ENCODE assay signal across 21 mouse cellular contexts in the genomic region with DNA sequence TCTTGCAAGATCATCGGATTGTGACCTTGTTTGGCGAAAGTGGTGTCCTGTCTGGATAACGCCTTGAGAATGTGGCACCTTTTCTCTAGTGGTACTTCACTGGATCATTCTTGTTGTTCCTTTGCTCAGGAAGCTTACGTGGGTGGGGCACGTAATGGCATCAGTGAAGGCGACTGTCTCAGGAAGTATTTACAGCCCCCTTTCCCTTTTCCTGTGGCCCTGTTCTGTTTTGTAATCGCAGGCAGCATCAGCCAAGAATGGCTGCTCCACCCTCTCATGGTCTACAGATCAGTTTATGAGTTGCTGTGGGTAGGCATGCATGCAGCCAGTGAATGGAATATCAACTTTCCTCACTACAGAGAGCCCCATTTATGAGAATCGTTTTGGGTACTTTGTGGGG. TPM values are rescaled to one million over a fixed set of nuclear protein-coding genes. Genes with fewer than 3 reads are reported as not detected.
A peak's percentile ranks its signal among the peaks of the same experiment; 100 is the strongest.
DNase-seq lines count a peak whose midpoint lies in the region; ATAC-seq and TF ChIP-seq lines count a peak whose summit lies in the region.
"Had no signal": no experiment of that assay in that cellular context is flagged by ENCODE, and none has a peak within 500 bp of the region (broad histone marks: within the 10 kb centered on the region; RNA-seq: fewer than 3 reads in every experiment).

No protein-coding gene starts in this region.

- H3K4me1 ChIP-seq in heart, postnatal 0 days (ENCODE audit: control insufficient read depth, insufficient read depth): no peaks in the 10 kb centered on the region; the same call in 1 of the 2 replicates
- H3K4me1 ChIP-seq in lung, embryonic 16.5 days (replicated peaks; ENCODE audit: control insufficient read depth, insufficient read depth, low read length): peaks cover 10% of the 10 kb centered on the region
- peaks cover 11% of the 10 kb centered on the region for H3K4me1 ChIP-seq in lung, adult 2 months (ENCODE audit: control insufficient read depth, insufficient read depth, low read length)
- H3K4me1 ChIP-seq: midbrain, embryonic 12.5 days; neural tube, embryonic 12.5 days had no signal

- H3K27me3 ChIP-seq in heart, postnatal 0 days (ENCODE audit: control insufficient read depth, insufficient read depth, low read length): no peaks in the 10 kb centered on the region
- no peaks in the 10 kb centered on the region for H3K27me3 ChIP-seq in lung, embryonic 16.5 days (ENCODE audit: control insufficient read depth, insufficient read depth, low read depth, low read length)
- H3K27me3 ChIP-seq: limb, embryonic 12.5 days; liver, embryonic 12.5 days; lung, embryonic 15.5 days; midbrain, embryonic 12.5 days; neural tube, embryonic 12.5 days had no signal

- 61% methylated on average over 8 of the region's 8 CpGs for WGBS in heart, postnatal 0 days
- WGBS in lung, embryonic 16.5 days: 63% methylated on average over 8 of the region's 8 CpGs
- 55% methylated on average over 8 of the region's 8 CpGs for WGBS in lung, adult 2 months

- DNase-seq in gastrocnemius, adult 2 months: no peak
- no peak for DNase-seq in gastrocnemius, postnatal 36 days
- DNase-seq in heart, postnatal 0 days (ENCODE audit: low spot score): no peak
- DNase-seq in heart, postnatal 4 days: no peak
- DNase-seq in lung, adult 2 months: no peak
- no peak for DNase-seq in left cerebral cortex, postnatal 36 days (ENCODE audit: low spot score in 2 of 2)
- DNase-seq: cerebellum, adult 2 months; right cerebral cortex, adult 18-20 months had no signal

- ATAC-seq in heart, postnatal 0 days (ENCODE audit: insufficient read depth, low read depth): no peak
- ATAC-seq in lung, embryonic 16.5 days (ENCODE audit: low read depth): no peak
- peak; percentile 62 for ATAC-seq in megakaryocyte-erythroid progenitor cell, adult 5-6 weeks (replicated peaks; ENCODE audit: low FRiP score, low TSS enrichment, poor library complexity, severe bottlenecking)
- ATAC-seq: CD4-positive, CD25-positive, alpha-beta regulatory T cell, adult 4 months; forebrain, embryonic 14.5 days had no signal

- no peak for TF ChIP-seq POLR2A in lung, adult 2 months (IDR thresholded peaks at IDR 0.05; ENCODE audit: borderline replicate concordance, extremely low read depth, low read depth, low read length)

- intact Hi-C loops in gastrocnemius, adult 2 months (cut with DNase I): no loop called here
- intact Hi-C loops in gastrocnemius, postnatal 36 days (cut with DNase I): no loop called here
- intact Hi-C loops in left cerebral cortex, postnatal 36 days (cut with DNase I): no loop called here

- H3K27ac ChIP-seq in gastrocnemius, adult 2 months: peak overlapping the region; percentile 74
- peak overlapping the region; percentile 41 for H3K27ac ChIP-seq in heart, postnatal 0 days (ENCODE audit: low read depth)
- peak overlapping the region; percentile 9 for H3K27ac ChIP-seq in lung, embryonic 16.5 days (ENCODE audit: low read length)
- H3K27ac ChIP-seq: hindbrain, embryonic 14.5 days; limb, embryonic 12.5 days; liver, embryonic 12.5 days; lung, embryonic 15.5 days; midbrain, embryonic 12.5 days; neural tube, embryonic 12.5 days; stomach, postnatal 0 days had no signal

- no peak overlapping the region for H3K4me3 ChIP-seq in gastrocnemius, adult 2 months
- H3K4me3 ChIP-seq in heart, postnatal 0 days (ENCODE audit: low read depth, low read length): no peak overlapping the region
- no peak overlapping the region for H3K4me3 ChIP-seq in lung, embryonic 16.5 days (ENCODE audit: low read length)
- H3K4me3 ChIP-seq in lung, adult 2 months (replicated peaks; ENCODE audit: extremely low read depth, low read depth, low read length): no peak overlapping the region
- H3K4me3 ChIP-seq: erythroblast, embryonic 14.5 days; limb, embryonic 12.5 days; liver, embryonic 12.5 days; lung, embryonic 15.5 days; midbrain, embryonic 12.5 days; neural tube, embryonic 12.5 days had no signal

- TF ChIP-seq CTCF in gastrocnemius, adult 2 months (IDR thresholded peaks at IDR 0.05): no peak
- no peak for TF ChIP-seq CTCF in heart, postnatal 0 days (IDR thresholded peaks at IDR 0.05; ENCODE audit: low read depth)
- TF ChIP-seq CTCF in lung, adult 2 months (IDR thresholded peaks at IDR 0.05; ENCODE audit: insufficient read depth, low read length): no peak

- peak; percentile 33; the same call in 1 of the 2 replicates for TF ChIP-seq EP300 in heart, postnatal 0 days (IDR thresholded peaks at IDR 0.05; ENCODE audit: low read depth)

- H3K4me2 ChIP-seq in heart, postnatal 0 days (ENCODE audit: low read depth, low read length): no peak overlapping the region
- no peak overlapping the region for H3K4me2 ChIP-seq in lung, embryonic 16.5 days (ENCODE audit: low read depth, low read length)
- H3K4me2 ChIP-seq: hindbrain, embryonic 14.5 days; limb, embryonic 12.5 days; liver, embryonic 12.5 days; lung, embryonic 15.5 days; midbrain, embryonic 12.5 days; neural tube, embryonic 12.5 days had no signal

- no peaks in the 10 kb centered on the region for H3K36me3 ChIP-seq in heart, postnatal 0 days (replicated peaks; ENCODE audit: control insufficient read depth, insufficient read depth, low read length)
- no peaks in the 10 kb centered on the region for H3K36me3 ChIP-seq in lung, embryonic 16.5 days (ENCODE audit: control insufficient read depth, insufficient read depth, low read length)
- H3K36me3 ChIP-seq: limb, embryonic 12.5 days; liver, embryonic 12.5 days; lung, embryonic 15.5 days; midbrain, embryonic 12.5 days; neural tube, embryonic 12.5 days had no signal

- H3K9ac ChIP-seq in heart, postnatal 0 days (replicated peaks; ENCODE audit: low read depth, low read length): no peak overlapping the region
- H3K9ac ChIP-seq in lung, embryonic 16.5 days (ENCODE audit: low read length): no peak overlapping the region
- H3K9ac ChIP-seq: hindbrain, embryonic 14.5 days; limb, embryonic 12.5 days; liver, embryonic 12.5 days; lung, embryonic 15.5 days; midbrain, embryonic 12.5 days; neural tube, embryonic 12.5 days had no signal

- no peaks in the 10 kb centered on the region for H3K9me3 ChIP-seq in heart, postnatal 0 days (replicated peaks; ENCODE audit: control insufficient read depth, low read length)
- H3K9me3 ChIP-seq in lung, embryonic 16.5 days (ENCODE audit: control insufficient read depth, low read length): no peaks in the 10 kb centered on the region
- H3K9me3 ChIP-seq: limb, embryonic 12.5 days; liver, embryonic 12.5 days; lung, embryonic 15.5 days; midbrain, embryonic 12.5 days; neural tube, embryonic 12.5 days had no signal

RNA-seq across cellular contexts. Expression of a gene that starts 21.2 kb away (rescaled TPM):
- total RNA-seq in gastrocnemius, adult 2 months (2021): 10 to 100 TPM; 19.7 to 21.8 TPM
- 10 to 100 TPM; 19.5 to 27.3 TPM for total RNA-seq in gastrocnemius, postnatal 36 days (2021)
- total RNA-seq in heart, postnatal 0 days (2014; rRNA removed; ENCODE audit: low replicate concordance): 30.6 and 57.0 TPM in 2 replicates
- 30.6 and 34.7 TPM in 2 replicates for polyA plus RNA-seq in heart, postnatal 0 days (2015; fragmentation: Nextera tagmentation; extraction: Ambion mirVana)
- 10 to 100 TPM; 68.9 to 75.6 TPM for total RNA-seq in heart, postnatal 4 days (2021)
- 16.4 and 22.1 TPM in 2 replicates for polyA plus RNA-seq in lung, embryonic 16.5 days (2015; fragmentation: Nextera tagmentation; extraction: Ambion mirVana)
- polyA plus RNA-seq in lung, adult 2 months (2012; rRNA removed): 15.6 and 20.3 TPM in 2 replicates
- 23.4 and 32.1 TPM in 2 replicates for total RNA-seq in megakaryocyte-erythroid progenitor cell, adult 5-6 weeks (2014; fragmentation: Nextera tagmentation)
- 25.3 and 25.7 TPM in 2 replicates for total RNA-seq in megakaryocyte-erythroid progenitor cell, adult 5-6 weeks (2017)
- 10 to 100 TPM; 71.0 to 81.6 TPM for total RNA-seq in left cerebral cortex, postnatal 36 days (2021)
- total RNA-seq: MEL had no signal
- polyA plus RNA-seq: erythroblast, embryonic 14.5 days had no signal

Comparison
In these comparisons a context has a peak if more than half of its experiments do, and no peak if none do; other contexts are left out.
1. H3K27ac ChIP-seq: peak in every context shown above with its lines; median percentile 74 in gastrocnemius, adult 2 months; 41 in heart, postnatal 0 days; 9 in lung, embryonic 16.5 days.